Mouse (Mus musculus) CH12.LX (cell line): ENCODE results near the gene Rab25. TPM values are rescaled to one million over a fixed set of nuclear protein-coding genes. Genes with fewer than 3 reads are reported as not detected.

Source experiments
- DNase-seq: peaks from one replicate; pipeline ENCODE4 v3.0.0-alpha.2; 2013; ENCODE audit errors: extremely low read depth
- H3K27ac ChIP-seq: 2 replicates; pipeline ENCODE4 v1.5.1; 2012; ENCODE audit warnings: low read depth, mild to moderate bottlenecking, control low read depth, moderate library complexity; ENCODE audit not compliant: insufficient read depth
- H3K27me3 ChIP-seq: replicated peaks from 2 replicates; pipeline ENCODE3; 2012; ENCODE audit warnings: inconsistent platforms
- H3K36me3 ChIP-seq, 2 experiments: replicated peaks in 1 of 2; 2 replicates each; pipeline versions ENCODE3 to v1.6.1; 2012; ENCODE audit warnings: inconsistent platforms in 1 of 2, low read length in 1 of 2, mild to moderate bottlenecking in 1 of 2, mixed read lengths in 1 of 2, moderate library complexity in 1 of 2; ENCODE audit not compliant: control insufficient read depth in 1 of 2, insufficient read depth in 1 of 2
- H3K4me1 ChIP-seq, 2 experiments: 2 replicates each; pipeline ENCODE4 v1.6.1; 2012; ENCODE audit warnings: inconsistent platforms in 1 of 2, moderate library complexity in 1 of 2; ENCODE audit not compliant: insufficient read depth in 2 of 2, control insufficient read depth in 1 of 2
- H3K4me2 ChIP-seq: 2 replicates; pipeline ENCODE4 v1.6.1; 2012; ENCODE audit warnings: low read depth, mild to moderate bottlenecking, control low read depth; ENCODE audit not compliant: poor library complexity, insufficient read depth, severe bottlenecking
- H3K4me3 ChIP-seq, 3 experiments: fragments of 150-350 bp in 1 of 3; sonication (generic) in 1 of 3; replicated peaks in 1 of 3; 2 replicates each; pipeline versions ENCODE3 to v1.5.1; 2011 to 2012; ENCODE audit warnings: low read depth in 2 of 3, low read length in 2 of 3, mild to moderate bottlenecking in 2 of 3, moderate library complexity in 2 of 3, control low read depth in 1 of 3, improper control_type of control experiment in 1 of 3, inconsistent platforms in 1 of 3, mixed read lengths in 1 of 3; ENCODE audit not compliant: poor library complexity in 1 of 3
- H3K79me2 ChIP-seq: replicated peaks from 2 replicates; pipeline ENCODE4 v1.6.1; 2012; ENCODE audit warnings: mild to moderate bottlenecking, moderate library complexity; ENCODE audit not compliant: control insufficient read depth, poor library complexity, insufficient read depth, severe bottlenecking; ENCODE audit errors: extremely low read depth
- H3K9ac ChIP-seq: 2 replicates; pipeline ENCODE4 v1.6.1; 2012; ENCODE audit warnings: low read depth, mild to moderate bottlenecking, control low read depth, moderate library complexity; ENCODE audit not compliant: insufficient read depth
- H3K9me3 ChIP-seq: replicated peaks from 2 replicates; pipeline ENCODE3; 2012; ENCODE audit warnings: low read length, inconsistent platforms, mixed read lengths
- BHLHE40 ChIP-seq: IDR thresholded peaks from 2 replicates; pipeline ENCODE4 v1.6.1; 2011; ENCODE audit warnings: mild to moderate bottlenecking, low read depth, low read length, improper control_type of control experiment
- CHD2 ChIP-seq: IDR thresholded peaks from 2 replicates; pipeline ENCODE4 v1.6.1; 2011; ENCODE audit warnings: low read length, improper control_type of control experiment
- CTCF ChIP-seq, 2 experiments: IDR thresholded peaks in 1 of 2; conservative IDR thresholded peaks in 1 of 2; 2 replicates each; pipeline ENCODE4 v1.5.1; 2011 to 2012; ENCODE audit warnings: low read depth in 2 of 2, low read length in 2 of 2, improper control_type of control experiment in 1 of 2, inconsistent platforms in 1 of 2, mild to moderate bottlenecking in 1 of 2, moderate library complexity in 1 of 2
- E2F4 ChIP-seq: IDR thresholded peaks from 2 replicates; pipeline ENCODE4 v1.6.1; 2011; ENCODE audit warnings: low read depth, low read length, improper control_type of control experiment; ENCODE audit not compliant: insufficient replicate concordance
- ELF1 ChIP-seq: IDR thresholded peaks from 2 replicates; pipeline ENCODE4 v1.6.1; 2014; ENCODE audit warnings: low read depth, mild to moderate bottlenecking, inconsistent platforms, low read length, improper control_type of control experiment
- EP300 ChIP-seq: IDR thresholded peaks from 2 replicates; pipeline ENCODE4 v1.6.1; 2011; ENCODE audit warnings: low read length, improper control_type of control experiment
- ETS1 ChIP-seq: conservative IDR thresholded peaks from 2 replicates; pipeline ENCODE4 v1.6.1; 2012; ENCODE audit warnings: low read depth, mild to moderate bottlenecking, inconsistent platforms, low read length, improper control_type of control experiment, moderate library complexity
- GABPA ChIP-seq: IDR thresholded peaks from 2 replicates; pipeline ENCODE4 v1.6.1; 2012; ENCODE audit warnings: low read depth, low read length, improper control_type of control experiment, inconsistent platforms; ENCODE audit not compliant: insufficient replicate concordance
- JUND ChIP-seq: conservative IDR thresholded peaks from 2 replicates; pipeline ENCODE4 v1.6.1; 2011; ENCODE audit warnings: low read depth, low read length, improper control_type of control experiment
- KAT2A ChIP-seq: IDR thresholded peaks from 2 replicates; pipeline ENCODE4 v1.6.1; 2012; ENCODE audit warnings: low read length, improper control_type of control experiment, inconsistent platforms; ENCODE audit not compliant: insufficient replicate concordance
- MAFK ChIP-seq: IDR thresholded peaks from 2 replicates; pipeline ENCODE4 v1.6.1; 2011; ENCODE audit warnings: low read length, improper control_type of control experiment; ENCODE audit not compliant: insufficient replicate concordance
- MAX ChIP-seq: IDR thresholded peaks from 2 replicates; pipeline ENCODE4 v1.6.1; 2011; ENCODE audit warnings: low read length, improper control_type of control experiment
- MXI1 ChIP-seq: IDR thresholded peaks from 2 replicates; pipeline ENCODE4 v1.6.1; 2011; ENCODE audit warnings: mild to moderate bottlenecking, low read depth, low read length, improper control_type of control experiment
- NELFE ChIP-seq: IDR thresholded peaks from 2 replicates; pipeline ENCODE4 v1.6.1; 2011; ENCODE audit warnings: low read depth, low read length, improper control_type of control experiment
- NRF1 ChIP-seq: IDR thresholded peaks from 2 replicates; pipeline ENCODE4 v1.6.1; 2014; ENCODE audit warnings: low read depth, mild to moderate bottlenecking, inconsistent platforms, low read length, improper control_type of control experiment, moderate library complexity
- PAX5 ChIP-seq: IDR thresholded peaks from 2 replicates; pipeline ENCODE4 v1.6.1; 2012; ENCODE audit warnings: low read length, inconsistent platforms, mixed read lengths
- POLR2AphosphoS2 ChIP-seq: IDR thresholded peaks from 2 replicates; pipeline ENCODE4 v1.6.1; 2011; ENCODE audit warnings: low read depth, low read length, improper control_type of control experiment
- RAD21 ChIP-seq: IDR thresholded peaks from 2 replicates; pipeline ENCODE4 v1.6.1; 2011; ENCODE audit warnings: low read depth, mild to moderate bottlenecking, low read length, improper control_type of control experiment, moderate library complexity
- TBP ChIP-seq: conservative IDR thresholded peaks from 2 replicates; pipeline ENCODE4 v1.6.1; 2011; ENCODE audit warnings: low read depth, low read length, improper control_type of control experiment
- USF1 ChIP-seq: IDR thresholded peaks from 2 replicates; pipeline ENCODE4 v1.6.1; 2014; ENCODE audit warnings: low read depth, mild to moderate bottlenecking, inconsistent platforms, low read length, improper control_type of control experiment
- USF2 ChIP-seq: conservative IDR thresholded peaks from 2 replicates; pipeline ENCODE4 v1.6.1; 2011; ENCODE audit warnings: low read depth, low read length, improper control_type of control experiment
- ZKSCAN1 ChIP-seq: IDR thresholded peaks from 2 replicates; pipeline ENCODE4 v1.6.1; 2012; ENCODE audit warnings: low read depth, inconsistent platforms, low read length, improper control_type of control experiment, borderline replicate concordance
- ZMIZ1 ChIP-seq: IDR thresholded peaks from 2 replicates; pipeline ENCODE4 v1.6.1; 2012; ENCODE audit warnings: low read depth, mild to moderate bottlenecking, inconsistent platforms, low read length, improper control_type of control experiment
- dilution Hi-C: fragments of 300-500 bp; cut with MboI; formaldehyde crosslinking; loops from 2 replicates; pipeline ENCODE4 v1.14.3; 2020; ENCODE audit warnings: low sequenced_read_pairs; ENCODE audit not compliant: extremely low pct_unique_long_range_greater_than_20kb, extremely low pct_ligation_motif_present
- in situ Hi-C: fragments of 300-500 bp; cut with MboI; formaldehyde crosslinking; loops from 3 replicates; pipeline ENCODE4 v1.14.3; 2019; ENCODE audit warnings: low sequenced_read_pairs, low pct_ligation_motif_present, low pct_unique_long_range_greater_than_20kb, mixed read lengths
- polyA plus RNA-seq: library from polyadenylated mRNA; unstranded; fragments of >175 nt; gene quantifications from 2 replicates; pipeline ENCODE4 v1.2.1, GENCODE M21; 2012; ENCODE audit warnings: low read depth; ENCODE audit not compliant: insufficient read length
- total RNA-seq, 2 experiments: library from RNA; depleted of rRNA; stranded (reverse); fragments of 300-350 nt in 1 of 2; fragments of >200 nt in 1 of 2; gene quantifications; 2 replicates each; pipeline ENCODE4 v1.2.3; 2012 to 2014

Rab25 gene
- total and polyA plus RNA-seq, 3 experiments, result 0.79 to 4.1 (median 1.8) TPM

GRCm38 (mm10) chr3:88528646-88529045 is 19.5 kb downstream of the Rab25 start:
- no peak overlapping the region for H3K9ac ChIP-seq
- TF ChIP-seq TBP, result no peak
- no peak for TF ChIP-seq EP300
- no peak for TF ChIP-seq ZKSCAN1
- TF ChIP-seq CHD2, result no peak
- TF ChIP-seq KAT2A, result no peak
- no peak for TF ChIP-seq ETS1
- TF ChIP-seq, all 38 proteins: peak for 0
- Histone ChIP-seq H3K4me1 (peaks cover 20 to 41% of the 10 kb centered on the region in 2 experiments), H3K27ac (no peak overlapping the region), H3K4me3 (no peak overlapping the region), H3K27me3 (peaks cover 9% of the 10 kb centered on the region), H3K4me2 (no peak overlapping the region), H3K36me3 (peaks cover 8 to 32% of the 10 kb centered on the region in 2 experiments), H3K9me3 (no peaks in the 10 kb centered on the region), H3K79me2 (no peaks in the 10 kb centered on the region)
- no peak for DNase-seq
- in situ Hi-C loops, result no loop called here
- dilution Hi-C loops, result no loop called here

- no peak overlapping the region for H3K4me3 ChIP-seq
- no peaks in the 10 kb centered on the region for H3K79me2 ChIP-seq
- H3K27ac ChIP-seq, result no peak overlapping the region
- no peak overlapping the region for H3K4me2 ChIP-seq
- TF ChIP-seq MAFK, result no peak
- no peak for TF ChIP-seq JUND
- TF ChIP-seq MXI1, result no peak
- no peak for TF ChIP-seq NELFE
- no peak for TF ChIP-seq USF2
- TF ChIP-seq NRF1, result no peak
- TF ChIP-seq GABPA, result no peak
- no peak for TF ChIP-seq ZMIZ1
- TF ChIP-seq USF1, result no peak
- no peak for TF ChIP-seq E2F4
- no peak for TF ChIP-seq CTCF (conservative IDR thresholded peaks at IDR 0.05 in 1 of 2, IDR thresholded peaks at IDR 0.05 in 1 of 2; ENCODE audit: low read depth in 2 of 2, low read length in 2 of 2)
- TF ChIP-seq RAD21, result no peak
- TF ChIP-seq MAX, result no peak
- TF ChIP-seq BHLHE40, result no peak
- no peak for TF ChIP-seq EP300
- TF ChIP-seq POLR2AphosphoS2, result no peak
- TF ChIP-seq ELF1, result no peak
- TF ChIP-seq PAX5, result no peak
- no peak for TF ChIP-seq KAT2A
- peaks cover under 1% of the 10 kb centered on the region for H3K27me3 ChIP-seq
- H3K4me1 ChIP-seq, result peaks cover 18 to 33% of the 10 kb centered on the region in 2 experiments
- peaks cover 9 to 41% of the 10 kb centered on the region in 2 experiments for H3K36me3 ChIP-seq
- in situ Hi-C loops (no loop called here), dilution Hi-C loops (no loop called here)
- H3K9ac ChIP-seq, result no peak overlapping the region
- DNase-seq, result no peak
- H3K9me3 ChIP-seq, result no peaks in the 10 kb centered on the region
These were observed 20.5 kb downstream of the Rab25 start for GRCm38 (mm10) chr3:88527565-88527964.
